Mouse (Mus musculus): ENCODE results near the gene Ano5.
A peak's percentile ranks its signal among the peaks of the same experiment; 100 is the strongest.

Ano5 gene

DNA sequence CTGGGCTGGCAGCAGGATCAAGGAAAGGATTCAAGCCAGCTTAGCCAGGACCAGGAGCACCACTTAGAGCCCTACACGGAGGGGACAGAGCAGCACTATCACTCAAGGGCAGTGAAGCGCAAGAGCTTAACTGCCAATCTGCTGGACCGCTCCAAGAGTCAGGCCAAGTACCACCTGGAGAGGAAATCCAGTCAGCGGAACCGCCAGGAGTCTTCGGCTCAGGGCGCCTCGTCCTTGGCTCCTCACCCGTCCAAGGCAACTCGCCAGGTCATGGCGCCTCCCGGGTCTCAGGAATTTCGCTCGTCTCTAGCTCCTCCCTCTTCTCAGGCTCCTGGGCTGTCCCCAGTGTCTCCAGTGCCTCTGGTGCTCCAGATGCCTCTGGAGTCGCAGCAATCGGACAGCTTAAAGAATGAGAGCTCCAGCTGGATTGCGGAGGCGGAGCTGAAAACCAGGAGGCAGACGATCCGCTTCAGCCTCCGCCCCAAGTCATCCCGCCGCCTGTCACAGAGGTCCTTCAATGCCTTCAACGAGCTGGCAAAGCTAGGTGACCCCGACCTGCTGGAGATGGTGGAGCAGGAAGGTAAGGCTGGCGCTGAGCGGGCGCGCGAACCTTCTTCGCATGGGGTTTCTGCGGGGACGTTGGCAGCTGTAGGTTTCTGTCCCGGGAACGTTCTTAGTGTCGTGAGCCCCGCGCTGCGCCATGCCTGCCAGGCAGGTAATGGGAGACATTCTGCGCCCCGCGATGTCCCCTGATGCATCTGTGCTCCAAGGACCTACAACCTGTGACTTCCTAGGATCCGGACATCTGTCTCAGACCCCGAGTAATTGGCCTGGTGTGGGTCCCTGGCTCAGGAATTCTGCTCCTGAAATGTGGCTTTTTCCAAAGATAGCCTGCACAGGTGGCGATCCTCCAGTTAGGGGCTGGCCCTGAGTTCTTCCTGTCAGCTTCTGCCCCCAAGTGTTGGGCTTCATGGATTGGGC is at the start of gene Ano5:
Ano5 (plus strand) TSS at position 359 of the 981 bp plus-strand sequence.
- DNase-seq (ENCODE audit: low spot score) = peak; percentile 1

DNA sequence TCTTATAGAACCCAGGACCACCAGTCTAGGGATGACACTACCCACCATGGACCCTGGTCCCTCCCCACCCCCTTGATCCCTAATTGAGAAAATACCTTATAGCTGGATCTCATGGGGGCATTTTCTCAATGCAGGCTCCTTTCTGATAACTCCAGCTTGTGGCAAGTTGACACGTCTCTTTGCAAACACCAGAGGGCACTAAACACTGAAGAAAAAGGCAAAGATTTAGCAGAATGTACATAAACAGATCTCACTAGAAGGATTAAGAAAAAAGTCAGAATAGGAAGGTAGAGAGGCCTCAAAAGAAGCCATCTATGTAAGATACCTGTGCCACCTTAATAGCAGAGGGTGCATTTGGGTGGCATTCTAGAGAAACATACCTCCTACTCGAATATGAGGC is 11.4 kb upstream of the Ano5 start:
- DNase-seq (ENCODE audit: low spot score) = no peak

DNA sequence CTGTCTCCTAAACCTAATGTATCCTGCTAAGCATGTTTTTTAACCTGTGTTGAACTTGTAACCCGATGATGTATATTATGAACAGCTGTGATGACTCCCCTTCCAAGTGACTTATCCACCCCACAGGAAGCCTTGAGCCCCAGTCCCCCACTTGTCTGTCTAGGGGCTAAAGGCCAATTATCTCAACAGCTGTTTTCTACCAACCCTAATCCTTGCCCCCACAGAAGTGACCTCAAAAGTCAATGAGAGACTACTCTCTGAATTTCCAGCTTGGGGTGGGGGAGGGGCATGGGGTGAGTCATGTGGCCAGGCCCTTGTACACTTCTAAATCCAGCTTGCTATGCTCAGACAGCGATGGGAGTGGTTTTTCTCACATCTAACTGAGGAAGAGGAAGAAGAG is 6.9 kb upstream of the Ano5 start:
- DNase-seq (ENCODE audit: low spot score) = no peak

DNA sequence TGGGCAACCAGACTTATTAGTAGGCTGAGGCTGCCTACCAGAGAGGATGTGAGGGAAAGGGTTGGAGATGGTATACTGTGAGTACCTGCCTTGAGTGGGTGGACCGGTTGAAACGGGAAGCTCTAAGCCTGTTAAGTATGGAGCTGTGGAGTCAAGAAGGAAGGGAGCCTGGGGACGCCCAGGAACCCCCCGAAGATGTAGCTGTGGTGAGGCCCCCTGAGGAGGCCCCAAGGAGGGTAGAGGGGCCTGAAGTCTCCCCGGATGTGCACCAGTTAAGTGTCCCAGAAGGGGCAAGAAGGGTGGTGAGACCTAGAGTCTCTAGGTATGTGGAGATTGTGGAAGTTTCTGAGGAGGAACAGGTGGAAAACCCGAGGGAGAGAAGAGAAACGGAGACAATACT is 682 bp upstream of the Ano5 start:
- DNase-seq (ENCODE audit: low spot score) = no peak

DNA sequence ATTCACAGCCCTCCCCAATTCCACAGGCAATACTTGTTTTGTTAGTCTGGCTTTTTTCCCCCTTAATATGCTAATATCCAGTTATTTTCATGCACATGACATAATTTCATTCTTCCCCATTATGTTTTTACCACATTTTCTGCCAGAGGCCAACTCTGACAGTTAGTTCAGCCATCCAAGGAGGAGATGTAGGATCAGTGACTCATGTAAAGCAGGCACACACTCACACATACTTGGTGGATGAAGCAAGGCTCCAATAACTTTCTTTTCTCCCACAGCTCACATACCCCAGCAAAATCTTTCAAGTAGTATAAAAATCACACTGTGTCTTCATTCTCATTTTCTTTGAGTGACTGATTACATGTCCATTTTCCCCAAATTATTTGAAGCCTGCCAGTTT is 28.5 kb downstream of the Ano5 start:
- no peak for DNase-seq (ENCODE audit: low spot score)

DNA sequence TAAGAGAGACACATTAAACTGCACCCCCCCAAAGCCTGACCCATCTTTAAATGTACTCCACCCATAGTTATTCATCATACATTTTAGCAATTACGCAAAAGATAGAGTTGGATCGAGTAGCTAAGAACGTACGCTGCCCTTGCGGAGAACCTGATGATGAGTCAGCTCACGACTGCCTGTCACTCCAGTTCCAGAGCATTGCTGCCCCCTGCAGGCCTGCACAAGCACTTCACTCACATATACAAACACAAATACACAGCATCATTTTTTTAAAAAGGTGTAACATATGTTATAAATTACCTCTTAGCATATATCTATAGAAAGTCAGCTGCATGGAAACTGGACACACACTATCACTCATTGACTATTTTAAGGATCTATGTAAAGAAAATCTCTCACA is 29.9 kb downstream of the Ano5 start:
- DNase-seq (ENCODE audit: low spot score) = no peak

DNA sequence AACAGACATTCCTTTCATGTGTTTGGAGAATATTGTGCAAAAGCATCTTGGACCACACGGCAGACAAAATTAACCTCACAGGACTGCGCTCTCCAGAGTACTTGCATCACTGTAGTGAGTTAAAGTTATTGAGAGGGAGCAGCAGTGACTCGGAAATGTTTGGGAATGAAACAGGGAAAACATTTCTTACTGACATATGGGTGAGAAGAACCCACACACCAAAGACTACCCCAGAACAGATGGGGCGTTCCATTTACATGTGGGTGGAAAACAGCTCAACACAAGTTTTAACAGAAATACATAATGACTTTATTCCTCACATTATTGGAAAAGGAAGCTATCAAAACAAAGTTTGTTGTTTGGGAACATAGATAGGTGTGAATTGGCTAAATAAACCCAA is 89.2 kb downstream of the Ano5 start:
- DNase-seq (ENCODE audit: low spot score) = no peak

DNA sequence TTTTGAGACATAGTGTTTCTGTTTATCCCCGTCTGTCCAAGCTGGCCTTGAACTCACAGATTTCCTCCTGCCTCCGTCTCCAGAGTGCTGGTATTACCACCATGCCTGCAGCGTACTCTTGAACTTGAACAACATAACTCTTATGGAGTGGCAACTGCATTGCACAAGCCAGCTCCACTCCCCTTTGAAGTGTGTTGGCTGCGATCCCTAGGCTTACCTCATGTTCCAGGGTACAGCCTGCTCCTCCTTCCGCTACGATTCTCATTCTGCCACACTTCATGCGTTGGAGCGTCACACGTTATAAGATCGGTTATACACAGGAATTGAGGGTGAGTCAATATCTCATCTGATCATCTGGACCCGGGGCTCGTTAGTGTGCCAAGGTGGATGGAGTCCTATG is 92.9 kb downstream of the Ano5 start:
- DNase-seq (ENCODE audit: low spot score) = no peak

DNA sequence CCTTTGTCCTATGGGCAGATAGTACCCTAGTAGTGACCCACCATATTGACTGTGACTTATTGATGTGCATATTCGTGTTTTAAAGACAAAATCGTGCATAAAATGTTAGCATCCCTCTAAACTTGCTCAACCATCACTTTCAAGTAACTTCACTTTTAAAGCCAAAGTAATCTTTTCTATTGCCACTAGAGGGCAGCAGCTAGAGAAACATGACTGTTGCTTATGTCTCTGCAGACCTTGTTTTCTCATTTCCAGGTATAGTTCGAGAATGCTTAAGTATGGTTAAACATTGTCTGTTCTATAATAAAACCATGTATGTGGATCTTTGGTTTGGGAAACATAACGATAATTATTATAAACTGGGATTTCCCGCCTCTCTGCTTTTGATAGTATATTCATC is 103.6 kb downstream of the Ano5 start:
- no peak for DNase-seq (ENCODE audit: low spot score)

DNA sequence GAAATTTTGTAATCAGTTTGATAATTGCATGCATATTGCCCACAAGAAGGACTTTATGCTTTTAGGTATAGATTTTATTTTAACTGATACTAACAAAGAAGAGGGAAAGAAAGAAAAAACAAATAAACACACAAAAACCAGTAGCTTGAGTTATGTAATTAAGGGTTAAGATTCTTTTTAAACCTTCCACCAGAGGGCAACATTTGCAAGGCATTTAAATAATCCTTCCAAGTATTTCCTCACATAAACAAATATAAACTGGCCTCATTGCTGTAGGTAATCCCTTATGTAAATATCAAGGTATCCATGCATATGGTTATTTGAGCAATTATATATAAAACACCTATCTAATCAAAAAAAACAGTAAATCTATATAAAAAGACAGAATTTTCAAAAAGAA is 107.1 kb downstream of the Ano5 start:
- DNase-seq (ENCODE audit: low spot score) = no peak

DNA sequence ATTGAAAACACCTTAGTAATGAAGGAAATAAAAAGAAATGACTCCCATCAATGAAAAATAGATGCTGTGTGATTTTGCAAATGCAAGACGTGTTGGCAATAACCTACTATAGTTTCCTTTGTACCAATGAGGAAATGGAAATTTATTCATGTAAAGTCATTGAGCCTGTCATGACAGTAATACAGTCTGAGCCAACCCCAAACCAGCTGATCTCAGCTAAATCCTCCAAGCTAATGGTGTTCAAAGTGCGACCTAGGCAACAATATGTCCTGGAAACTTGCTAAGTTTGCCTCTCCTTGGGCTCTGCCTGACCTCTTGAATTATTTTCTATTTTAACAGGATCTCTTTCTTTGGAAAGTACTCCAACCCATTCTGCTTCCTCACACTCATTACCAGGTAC is 107.6 kb downstream of the Ano5 start:
- no peak for DNase-seq (ENCODE audit: low spot score)

DNA sequence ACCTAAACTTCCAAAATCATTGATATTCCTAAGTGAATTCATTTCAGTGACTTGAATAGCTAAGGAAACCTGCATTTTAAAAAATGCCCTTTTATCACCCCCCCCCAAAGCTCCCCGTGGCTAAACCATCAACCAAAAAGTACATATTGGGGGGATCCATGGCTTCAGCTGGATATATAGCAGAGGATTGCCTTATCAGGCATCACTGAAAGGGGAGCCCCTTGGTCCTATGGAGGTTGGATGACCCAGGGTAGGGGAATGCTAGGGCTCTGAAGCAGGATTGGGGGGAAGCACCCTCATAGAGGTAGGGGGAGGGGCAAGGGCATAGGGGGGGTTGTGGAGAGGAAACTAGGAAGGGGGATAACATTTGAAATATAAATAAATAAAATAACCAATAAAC is 109.1 kb downstream of the Ano5 start:
- no peak for DNase-seq (ENCODE audit: low spot score)

DNA sequence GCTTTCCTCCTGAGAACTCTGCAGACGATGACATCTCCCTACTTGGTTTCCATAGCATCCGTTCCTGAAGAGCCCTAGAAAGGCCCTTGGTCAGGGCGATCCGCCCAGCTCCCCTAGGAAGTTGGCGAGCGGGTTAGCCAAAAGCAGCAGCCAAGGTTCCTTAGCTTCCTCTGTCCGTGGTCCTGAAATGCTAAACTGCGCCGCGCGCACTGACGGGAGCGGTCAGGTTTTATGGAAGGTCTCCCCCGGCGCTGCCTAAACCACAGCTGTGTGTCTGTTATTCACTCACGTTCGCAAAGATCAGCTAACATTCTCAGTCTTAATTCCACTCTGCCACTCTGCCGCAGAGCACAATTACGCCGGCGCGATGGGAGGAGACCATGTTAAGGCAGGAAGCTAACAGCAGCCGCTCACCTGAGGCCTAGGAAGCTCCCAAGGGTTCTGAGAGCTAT is 110.9 kb downstream of the Ano5 start, which contains the start of gene Slc17a6:
Slc17a6 (plus strand) TSS at position 313 of the 452 bp plus-strand sequence.
- no peak for DNase-seq (ENCODE audit: low spot score)

DNA sequence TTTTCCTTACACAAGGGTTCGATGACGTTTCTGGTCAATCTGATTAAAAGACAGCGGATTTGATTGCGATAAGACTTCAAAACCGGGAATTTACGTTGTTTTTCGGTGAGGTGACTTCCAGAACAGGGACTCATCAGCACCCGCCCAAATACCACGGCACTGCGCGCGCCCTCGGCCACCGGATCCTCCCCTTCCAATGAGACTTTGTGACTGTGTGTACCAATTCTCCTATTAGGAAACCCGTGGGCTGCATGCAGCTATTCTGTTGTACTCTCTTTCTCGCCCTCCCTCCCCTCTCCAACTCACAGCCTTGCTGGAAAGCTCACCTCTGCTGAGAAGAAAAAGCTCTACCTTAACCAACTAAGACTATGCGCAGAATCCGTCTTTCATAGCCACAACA is 111.4 kb downstream of the Ano5 start:
- DNase-seq (ENCODE audit: low spot score) = no peak

DNA sequence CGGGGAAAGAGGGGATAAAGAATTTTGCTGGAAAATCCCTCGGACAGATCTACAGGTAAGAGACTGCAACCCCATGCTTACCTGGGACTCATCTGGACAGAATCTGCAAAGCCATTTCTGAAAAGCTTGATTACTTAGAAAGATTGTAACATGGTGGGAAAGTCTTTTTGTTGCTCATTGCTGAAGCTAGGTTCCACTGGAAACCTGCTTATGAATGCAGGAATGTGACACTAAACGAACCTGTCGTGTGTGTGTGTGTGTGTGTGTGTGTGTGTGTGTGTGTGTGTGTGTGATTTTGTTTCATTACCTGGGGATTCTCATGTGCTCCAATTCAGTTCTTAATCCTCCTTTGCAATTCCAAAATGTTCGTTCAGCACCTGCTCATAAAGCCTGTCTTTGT is 111.8 kb downstream of the Ano5 start:
- DNase-seq (ENCODE audit: low spot score) = no peak

DNA sequence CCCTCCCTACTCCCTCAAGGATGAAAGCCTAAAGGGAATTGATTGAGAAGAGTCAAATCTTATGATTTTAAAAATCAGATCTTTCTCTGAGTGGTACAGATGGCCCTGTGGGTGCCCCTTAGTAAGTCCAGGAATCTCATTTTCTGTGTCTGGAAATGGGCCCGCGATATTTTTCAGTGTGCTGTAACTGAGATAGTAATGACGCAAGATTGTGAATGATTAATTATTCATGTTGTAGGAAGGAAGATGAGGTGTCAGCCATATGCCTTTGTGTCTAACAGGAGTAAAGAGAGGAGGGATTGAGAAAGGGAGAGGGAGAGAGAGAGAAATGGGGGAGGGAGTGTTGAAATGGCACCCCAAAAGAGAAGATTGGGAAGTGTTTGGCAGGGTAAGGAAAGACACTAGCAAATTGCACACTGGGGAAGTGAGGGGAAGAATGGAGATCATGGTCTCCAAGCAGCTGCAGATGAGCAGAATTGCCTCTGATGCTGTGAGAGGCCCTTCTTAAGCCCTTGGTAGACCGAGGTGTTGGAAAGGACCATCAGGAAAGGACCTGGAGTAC is 113.6 kb downstream of the Ano5 start:
- no peak for DNase-seq (ENCODE audit: low spot score)

DNA sequence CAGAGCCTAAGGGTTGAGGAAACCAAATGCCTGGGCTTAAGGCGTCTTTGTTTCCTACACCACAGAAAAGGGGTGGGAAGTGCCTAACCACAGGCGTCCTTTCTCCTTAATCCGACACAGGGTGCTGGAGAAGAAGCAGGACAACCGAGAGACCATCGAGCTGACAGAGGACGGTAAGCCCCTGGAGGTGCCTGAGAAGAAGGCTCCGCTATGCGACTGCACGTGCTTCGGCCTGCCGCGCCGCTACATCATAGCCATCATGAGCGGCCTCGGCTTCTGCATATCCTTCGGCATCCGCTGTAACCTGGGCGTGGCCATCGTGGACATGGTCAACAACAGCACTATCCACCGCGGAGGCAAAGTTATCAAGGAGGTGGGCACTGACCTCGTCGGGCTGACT is 114.3 kb downstream of the Ano5 start:
- DNase-seq (ENCODE audit: low spot score) = no peak

DNA sequence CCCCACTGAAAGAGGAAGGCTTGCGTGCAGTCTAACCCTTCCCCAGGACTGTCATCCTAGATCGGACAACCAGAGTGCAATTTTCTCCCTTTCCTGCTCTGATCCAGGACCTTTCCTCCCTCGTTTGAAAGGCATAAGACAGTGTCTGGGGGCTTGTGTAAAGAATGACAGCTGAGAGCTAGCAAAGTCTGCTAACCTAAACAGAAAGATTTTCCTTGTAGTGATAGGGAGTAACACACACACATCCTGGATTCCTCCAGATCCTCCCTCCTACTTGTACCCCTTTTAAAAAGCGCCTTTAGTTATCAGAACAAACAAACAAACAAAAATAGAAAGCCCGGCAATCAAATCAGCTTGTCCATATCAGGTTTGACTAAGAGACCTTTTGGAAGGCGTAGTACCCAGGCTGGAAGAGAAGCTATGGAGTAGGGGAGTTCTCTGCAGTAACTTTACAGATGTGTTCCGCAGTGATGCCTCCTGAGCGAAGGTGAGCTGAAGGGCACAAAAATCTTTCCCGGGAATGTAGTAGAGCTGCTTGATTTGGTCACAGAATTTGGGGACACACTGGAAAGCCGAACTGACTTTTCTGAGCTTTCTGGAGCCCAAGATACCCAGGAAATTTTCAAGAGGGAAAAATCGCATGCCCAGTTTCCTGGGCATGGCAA is 114.9 kb downstream of the Ano5 start:
- no peak for DNase-seq (ENCODE audit: low spot score)

DNA sequence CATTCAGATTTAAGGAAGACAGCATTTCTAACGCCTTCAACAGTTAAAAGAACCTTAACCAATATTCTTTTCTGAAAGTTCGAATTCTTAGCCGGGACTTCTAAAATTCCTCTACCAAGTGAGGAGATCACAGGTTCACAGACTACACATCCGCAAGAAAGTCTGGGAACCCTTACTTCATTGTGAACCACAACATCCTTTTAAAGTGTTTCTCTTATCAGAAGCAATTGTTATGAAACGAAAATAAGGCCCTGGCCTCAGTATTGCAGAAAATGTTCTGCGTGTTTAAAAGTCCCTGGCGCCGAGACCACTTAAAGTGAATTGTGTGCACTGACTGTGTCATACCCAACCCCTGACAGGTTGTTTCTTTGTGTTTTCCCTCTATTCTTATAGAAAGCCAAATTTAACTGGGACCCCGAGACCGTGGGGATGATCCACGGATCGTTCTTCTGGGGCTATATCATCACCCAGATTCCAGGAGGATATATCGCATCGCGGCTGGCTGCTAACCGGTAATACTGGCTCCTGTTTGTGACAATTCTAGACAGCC is 115.7 kb downstream of the Ano5 start:
- DNase-seq (ENCODE audit: low spot score) = no peak

DNA sequence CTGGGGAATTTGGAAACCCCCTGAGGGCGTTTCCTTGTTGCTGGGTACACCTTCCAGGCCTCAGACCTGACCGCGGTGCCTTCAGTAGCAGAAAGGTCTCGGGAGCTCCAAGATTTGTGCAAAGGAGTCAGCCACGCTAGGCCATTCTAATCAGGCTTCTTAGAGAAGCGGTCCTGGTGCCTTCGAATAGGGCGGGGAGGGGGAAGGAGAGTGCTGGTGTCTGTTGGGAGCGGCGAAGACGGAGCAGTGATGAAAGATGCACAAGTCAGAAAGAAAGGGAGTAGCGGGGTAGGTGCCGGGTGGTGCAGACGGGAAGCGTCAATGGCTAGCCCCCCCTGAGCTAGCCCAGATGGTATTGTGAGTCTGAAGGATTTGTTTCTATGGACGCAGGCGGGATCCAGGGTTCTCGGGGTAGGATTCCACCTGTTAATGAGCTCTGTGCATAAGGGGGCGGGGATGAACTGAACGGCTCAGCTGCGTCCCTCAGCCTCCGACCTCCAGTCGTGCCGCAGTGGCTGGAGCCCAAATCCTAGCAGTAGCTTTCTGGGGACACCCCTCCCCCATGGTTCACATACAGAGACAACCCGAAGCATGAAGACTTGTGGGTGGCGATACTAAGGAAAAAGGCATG is 116.3 kb downstream of the Ano5 start:
- DNase-seq (ENCODE audit: low spot score) = no peak

DNA sequence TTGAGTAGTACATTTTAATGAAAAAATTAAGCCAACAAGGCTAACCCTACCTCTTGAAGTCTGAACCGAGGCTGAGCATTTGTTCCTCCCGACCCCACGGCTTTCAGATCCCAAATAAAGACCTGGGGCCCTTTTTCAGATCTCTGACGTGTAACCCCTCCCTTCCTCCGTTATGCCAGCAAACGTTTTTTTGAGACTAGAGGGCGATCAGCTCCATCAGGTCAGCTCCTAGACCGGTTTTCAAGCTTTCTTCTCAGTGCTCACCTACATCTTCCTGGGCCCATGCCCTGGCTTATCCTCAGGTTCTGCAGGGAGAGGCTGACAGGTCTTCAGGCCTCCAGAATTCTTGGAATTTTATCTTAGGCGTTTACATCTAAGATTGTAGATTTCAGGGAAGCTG is 116.8 kb downstream of the Ano5 start:
- no peak for DNase-seq (ENCODE audit: low spot score)

DNA sequence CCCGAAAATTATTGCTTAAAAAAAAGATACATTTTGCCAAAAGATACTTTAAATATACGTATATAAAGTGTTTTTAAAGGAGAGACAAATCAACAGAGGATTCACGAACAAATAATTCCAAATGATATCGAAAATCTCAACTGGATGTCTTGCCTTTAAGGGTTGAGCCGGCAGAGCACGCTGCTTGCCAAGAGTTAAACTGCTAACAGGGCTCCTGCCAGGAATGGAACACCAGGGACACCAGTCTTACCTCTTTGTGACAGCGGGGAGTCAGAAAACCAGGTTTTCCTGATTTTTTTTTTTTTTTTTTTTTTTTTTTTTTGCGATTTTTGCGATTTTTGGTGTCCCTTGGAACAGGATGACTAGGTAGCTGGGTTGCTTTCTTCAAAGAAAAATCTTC is 117.5 kb downstream of the Ano5 start:
- DNase-seq (ENCODE audit: low spot score) = no peak

Data from lung, postnatal 25 days (tissue).